Mouse (Mus musculus): ENCODE measurements around the gene Bag5.

DNA sequence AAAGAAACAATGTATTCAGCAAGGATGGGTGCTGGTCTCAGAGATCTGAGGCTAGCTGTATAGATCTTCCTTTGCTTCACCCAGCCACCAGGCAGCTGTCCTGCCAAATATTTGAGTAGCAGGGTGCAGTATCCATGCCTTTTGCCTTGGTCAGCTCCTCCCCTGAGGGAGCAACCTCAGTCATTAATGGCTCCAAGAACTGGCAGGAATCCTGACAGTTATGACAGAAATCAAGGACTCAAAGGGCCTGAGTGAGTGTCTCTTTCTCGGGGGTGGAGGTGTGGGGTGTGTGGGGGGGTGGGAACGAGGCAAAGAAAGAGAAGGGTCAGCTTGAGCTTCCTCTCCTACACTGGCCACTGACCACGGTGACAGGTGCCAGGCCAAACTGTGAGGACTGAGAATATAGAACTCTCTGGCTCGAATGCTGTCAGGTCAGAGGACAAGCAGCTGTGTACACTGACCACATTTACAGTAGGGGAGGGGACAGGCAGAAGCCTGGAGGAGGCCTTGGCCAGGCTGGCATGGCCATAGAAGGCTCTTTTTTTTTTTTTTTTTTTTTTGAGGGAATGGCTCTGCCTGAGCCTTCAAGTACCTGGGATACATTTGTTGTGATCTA is 43.1 kb upstream of the Bag5 start:
- TF ChIP-seq GATA1 (IDR thresholded peaks at IDR 0.05; ENCODE audit: low read length) (no peak), TAL1 (IDR thresholded peaks at IDR 0.05; ENCODE audit: low read length) (no peak)
